Mouse (Mus musculus): Measurements from ENCODE around the gene Brs3. TPM values are rescaled to one million over a fixed set of nuclear protein-coding genes. Genes with fewer than 3 reads are reported as not detected.

The Brs3 gene
- polyA plus RNA-seq (2012; rRNA removed), result not detected in 2 replicates

DNA sequence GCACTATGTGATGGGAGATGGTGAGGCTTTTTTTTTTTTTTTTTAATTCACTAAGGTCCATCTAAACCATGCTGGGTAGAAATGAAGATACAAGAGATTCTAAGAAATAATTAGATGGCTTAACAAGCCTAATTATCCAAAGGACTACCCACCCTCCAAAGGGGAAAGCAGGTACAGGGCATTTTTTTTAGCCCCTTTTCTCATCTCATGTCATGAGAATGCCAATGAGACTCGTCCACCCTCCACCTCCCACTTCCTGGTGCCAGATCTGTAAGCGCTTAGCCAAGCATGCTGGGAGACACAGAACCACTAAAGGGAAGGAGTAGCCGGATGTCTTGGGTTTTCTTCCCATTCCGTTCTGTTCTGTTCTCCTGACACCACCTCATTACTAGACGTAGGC lies at the start of gene Brs3:
TSS of gene Brs3 (plus strand) at position 301 of the 400 bp plus-strand sequence.
- no peak for DNase-seq (ENCODE audit: low read depth)

DNA sequence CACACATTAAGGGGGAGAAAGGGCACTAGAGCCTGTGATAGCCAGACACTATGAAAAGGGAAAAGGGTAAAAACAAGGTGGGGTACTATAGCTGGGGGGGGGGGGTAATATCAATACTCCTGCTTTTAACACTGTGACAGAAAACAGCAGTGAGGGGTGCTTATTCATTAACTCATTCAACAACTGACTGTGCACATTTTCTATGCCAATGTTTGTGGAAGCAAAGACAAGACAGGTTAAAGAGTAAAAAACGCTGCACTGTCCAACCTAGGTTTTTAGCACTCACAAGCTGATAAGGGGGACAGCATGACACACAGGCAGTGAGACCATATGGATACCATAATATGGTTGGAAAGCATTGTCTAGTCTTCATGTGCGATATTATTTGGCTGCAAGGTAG lies 30.0 kb upstream of the Brs3 start:
- DNase-seq (ENCODE audit: low read depth), result no peak

DNA sequence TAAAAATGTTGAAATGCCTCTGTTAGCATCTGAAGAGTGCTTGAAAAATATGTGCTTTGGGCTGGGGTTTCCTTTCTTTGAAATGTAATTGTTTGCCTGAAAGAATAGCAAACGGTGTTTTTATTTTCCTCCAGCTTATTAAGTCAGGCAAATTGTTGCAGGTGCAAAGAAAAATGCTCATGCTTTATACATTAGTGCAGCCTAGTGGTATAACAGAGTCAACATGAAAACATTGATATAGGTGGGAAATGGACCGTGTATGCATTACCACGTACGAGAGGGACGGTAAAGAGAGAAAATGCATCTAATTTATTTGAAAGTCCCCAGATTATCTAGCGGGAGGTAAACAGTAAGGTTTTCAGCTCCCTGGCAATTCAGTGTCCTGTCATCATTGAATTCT lies 995 bp downstream of the Brs3 start:
- no peak for DNase-seq (ENCODE audit: low read depth)

DNA sequence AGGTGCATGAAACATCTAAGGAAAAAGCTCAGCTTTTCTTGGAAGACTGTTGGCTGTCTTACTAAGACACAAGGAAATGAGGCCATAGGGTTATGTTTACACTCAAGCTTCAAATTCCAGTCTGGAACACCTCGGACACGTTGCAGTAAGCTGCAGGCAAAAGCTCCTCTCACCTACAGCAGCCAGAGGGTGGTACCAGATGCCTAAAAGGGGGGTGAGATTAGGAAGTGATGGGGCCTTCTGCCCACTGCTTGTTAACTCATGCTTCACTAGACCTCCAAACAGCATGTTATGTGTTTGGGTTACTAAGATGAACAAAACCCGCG lies 9.9 kb downstream of the Brs3 start:
- DNase-seq (ENCODE audit: low read depth), result no peak

DNA sequence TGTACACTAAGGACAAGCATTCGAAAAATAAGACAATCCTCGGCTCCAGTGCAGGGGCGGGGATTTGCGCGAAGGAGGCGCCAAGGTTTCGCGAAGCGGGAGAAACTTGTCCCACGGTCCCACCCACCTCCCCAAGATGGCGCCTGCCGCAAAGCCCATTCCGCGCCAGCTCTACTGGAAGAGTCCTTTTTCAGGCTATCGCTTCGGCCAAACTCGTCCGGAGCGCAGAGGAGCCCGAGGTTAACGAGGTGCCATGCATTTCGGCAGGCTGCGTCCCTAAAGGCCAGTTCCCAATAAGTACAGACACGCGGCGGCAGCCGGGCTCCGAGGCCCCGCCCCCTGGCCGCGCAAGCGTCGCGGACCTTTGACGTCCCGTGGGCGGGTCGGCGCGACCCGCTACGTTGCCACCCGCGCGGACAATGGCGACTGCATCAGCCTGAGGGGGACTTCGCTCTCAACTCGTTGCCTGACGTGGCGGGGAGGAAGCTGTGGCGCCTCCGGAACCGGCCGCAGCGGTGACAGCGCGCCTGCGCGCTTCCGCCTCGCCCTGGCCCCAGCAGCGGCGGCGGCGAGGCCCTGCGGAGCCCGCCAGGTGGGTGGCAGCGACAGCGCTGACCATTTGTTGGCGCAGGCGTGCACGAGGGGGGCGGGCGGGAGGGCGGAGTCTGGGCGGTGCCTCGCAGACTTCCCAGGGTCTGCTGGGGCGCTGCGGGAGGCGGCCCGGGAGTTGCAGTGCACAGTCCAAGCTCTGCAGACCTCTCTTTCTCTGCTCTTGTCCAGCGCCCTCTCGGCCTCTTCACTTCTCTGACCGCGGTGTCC lies 10.5 kb downstream of the Brs3 start, which contains the start of gene Htatsf1:
TSS of gene Htatsf1 (plus strand) at position 410 of the 819 bp plus-strand sequence.
- no peak for DNase-seq (ENCODE audit: low read depth)

DNA sequence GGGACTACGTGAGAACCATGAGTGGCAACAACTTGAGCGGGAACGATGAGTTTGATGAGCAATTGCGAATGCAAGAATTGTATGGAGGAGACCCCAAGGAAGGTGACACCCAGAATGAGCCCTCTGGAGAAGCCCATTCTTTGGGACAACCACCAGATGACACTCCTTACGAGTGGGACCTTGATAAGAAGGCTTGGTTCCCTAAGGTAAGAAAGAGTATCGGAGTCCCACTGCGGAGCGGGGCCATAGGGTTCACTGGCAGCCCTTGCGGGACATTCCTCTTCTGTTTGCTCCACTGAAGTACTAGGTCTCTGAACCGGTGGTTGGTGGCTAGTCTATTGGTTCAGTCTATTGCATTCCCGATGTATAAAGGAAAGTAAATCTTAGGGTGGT lies 11.1 kb downstream of the Brs3 start:
- DNase-seq (ENCODE audit: low read depth), result no peak

DNA sequence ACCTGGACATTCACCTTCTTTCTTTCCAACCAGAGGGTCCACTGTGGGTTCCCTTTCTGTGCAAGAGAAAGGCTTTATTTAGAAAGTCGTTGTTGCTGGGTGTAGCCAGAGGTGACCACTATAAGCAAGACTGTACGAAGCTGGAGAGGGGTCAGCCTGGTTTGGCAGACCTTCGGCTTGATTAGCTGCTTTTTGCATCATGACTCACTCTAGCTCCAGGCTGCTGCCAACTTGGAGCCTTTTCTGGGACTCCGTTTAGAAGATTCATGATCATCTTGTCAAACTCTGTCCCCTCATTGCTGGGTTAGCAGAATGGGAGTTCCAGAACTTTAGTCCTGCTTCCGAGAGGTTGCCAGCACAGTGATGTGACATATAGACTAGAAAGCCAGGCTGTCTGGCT lies 38.6 kb downstream of the Brs3 start:
- no peak for DNase-seq (ENCODE audit: low read depth)

DNA sequence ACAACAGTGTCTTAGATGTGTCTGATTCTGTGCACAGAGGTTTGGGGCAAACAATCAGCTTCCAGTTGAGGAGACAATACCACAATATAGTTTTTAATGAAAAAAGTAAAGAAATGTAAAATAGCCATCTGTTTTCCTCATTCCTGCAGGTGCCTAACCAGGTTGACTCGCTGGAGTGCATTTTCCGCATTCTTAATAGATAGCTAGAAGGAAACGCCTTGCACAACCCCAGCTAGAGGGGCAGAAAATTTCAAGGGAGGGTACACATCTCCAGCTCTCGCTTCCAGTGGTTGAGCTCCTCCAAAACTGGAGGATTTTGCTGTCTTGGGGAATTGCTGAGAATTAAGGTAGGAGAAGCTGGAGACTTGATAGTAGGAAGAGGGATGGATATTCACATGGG lies 44.9 kb downstream of the Brs3 start, which contains the start of gene Vgll1:
TSS of gene Vgll1 (plus strand) at position 301 of the 400 bp plus-strand sequence.
- DNase-seq (ENCODE audit: low read depth), result no peak

Other genes with a start within 250 kb of the Brs3 start
- gene Map7d3, start 220.7 kb upstream of the Brs3 start, polyA plus RNA-seq (2012; rRNA removed), result 0.35 and 0.47 TPM in 2 replicates
- not detected in 2 replicates for gene Adgrg4, start 172.9 kb upstream of the Brs3 start, polyA plus RNA-seq (2012; rRNA removed)
- 21.9 and 27.2 TPM in 2 replicates for gene Htatsf1, start 10.5 kb downstream of the Brs3 start, polyA plus RNA-seq (2012; rRNA removed)
- gene Vgll1, start 45.0 kb downstream of the Brs3 start, polyA plus RNA-seq (2012; rRNA removed), result not detected in 2 replicates
- not detected in 2 replicates for gene Cd40lg, start 169.1 kb downstream of the Brs3 start, polyA plus RNA-seq (2012; rRNA removed)